Mouse (Mus musculus) lung, embryonic 14.5 days (tissue): ENCODE measurements around the gene Lgr6. TPM values are rescaled to one million over a fixed set of nuclear protein-coding genes. Genes with fewer than 3 reads are reported as not detected.

Experiments
- ATAC-seq: fragments of 200-750 bp; cut with Nextera tagmentation; 2 replicates; pipeline ENCODE4 v1.8.0; 2017; ENCODE audit warnings: mild to moderate bottlenecking, moderate TSS enrichment, moderate library complexity; ENCODE audit not compliant: insufficient read depth
- DNase-seq: peaks from one replicate; pipeline ENCODE4 v3.0.0-alpha.2; 2015
- H3K27ac ChIP-seq: fragments of 300-500 bp; sonication (generic); 2 replicates; pipeline ENCODE4 v1.5.1; 2014; ENCODE audit warnings: low read depth, mild to moderate bottlenecking, moderate library complexity
- H3K27me3 ChIP-seq: fragments of 300-500 bp; sonication (generic); 2 replicates; pipeline ENCODE4 v1.6.1; 2014; ENCODE audit warnings: low read length, control low read depth; ENCODE audit not compliant: insufficient read depth
- H3K36me3 ChIP-seq: fragments of 300-500 bp; sonication (generic); 2 replicates; pipeline ENCODE4 v1.6.1; 2014; ENCODE audit warnings: control low read depth; ENCODE audit not compliant: insufficient read depth
- H3K4me1 ChIP-seq: fragments of 300-500 bp; sonication (generic); 2 replicates; pipeline ENCODE4 v1.6.1; 2014; ENCODE audit warnings: antibody characterized with exemption, control low read depth; ENCODE audit not compliant: insufficient read depth
- H3K4me2 ChIP-seq: fragments of 300-500 bp; sonication (generic); 2 replicates; pipeline ENCODE4 v1.6.1; 2014; ENCODE audit warnings: mild to moderate bottlenecking
- H3K4me3 ChIP-seq: fragments of 300-500 bp; sonication (generic); 2 replicates; pipeline ENCODE4 v1.5.1; 2014; ENCODE audit warnings: low read depth, low read length
- H3K9ac ChIP-seq: fragments of 300-500 bp; sonication (generic); 2 replicates; pipeline ENCODE4 v1.6.1; 2014
- H3K9me3 ChIP-seq: fragments of 300-500 bp; sonication (generic); 2 replicates; pipeline ENCODE4 v1.6.1; 2016; ENCODE audit warnings: low read depth, low read length, control low read depth
- CTCF ChIP-seq: IDR thresholded peaks from 2 replicates; pipeline ENCODE4 v1.5.1; 2016; ENCODE audit warnings: antibody characterized with exemption, low read depth
- WGBS: fragments of 180-500 bp; shearing (Covaris S2); extraction: QIAGEN DNeasy Blood & Tissue Kit; methylation state at CpG from one replicate; pipeline ENCODE4 v1.1.7; 2014; 5-methylcytosine and 5-hydroxymethylcytosine counted together
- polyA plus RNA-seq: library from polyadenylated mRNA; unstranded; fragments of >200 nt; fragmentation: Nextera tagmentation; extraction: Ambion mirVana; gene quantifications from 2 replicates; pipeline ENCODE4 v1.2.1, GENCODE M21; 2014

Gene Lgr6
- 11.1 and 12.0 TPM in 2 replicates for polyA plus RNA-seq

GRCm38 (mm10) chr1:135105124-135105523, at the start of gene Lgr6:
Gene Lgr6, minus strand, starts transcription at chr1:135105276.
- Histone ChIP-seq H3K9me3 (no peaks in the 10 kb centered on the region), H3K4me2 (peak within 1 kb of the TSS; percentile 75), H3K27ac (no peak within 1 kb of the TSS), H3K36me3 (no peaks in the 10 kb centered on the region), H3K4me3 (peak within 1 kb of the TSS; percentile 49), H3K4me1 (no peaks in the 10 kb centered on the region), H3K9ac (peak within 1 kb of the TSS; percentile 37), H3K27me3 (peaks cover 49% of the 10 kb centered on the region)
- no peak for TF ChIP-seq CTCF
- under 1% methylated on average over 40 of the region's 40 CpGs for WGBS
- ATAC-seq = peak; percentile 57
- peak; percentile 60 for DNase-seq

GRCm38 (mm10) chr1:135154411-135154959, 49.4 kb upstream of the Lgr6 start:
- Histone ChIP-seq H3K36me3 (peaks cover 31% of the 10 kb centered on the region), H3K9ac (peak overlapping the region; percentile 46), H3K27me3 (no peaks in the 10 kb centered on the region), H3K4me2 (peak overlapping the region; percentile 56), H3K4me1 (no peaks in the 10 kb centered on the region), H3K9me3 (no peaks in the 10 kb centered on the region), H3K4me3 (peak overlapping the region; percentile 17; the same call in 1 of the 2 replicates), H3K27ac (peak overlapping the region; percentile 71)
- ATAC-seq = peak; percentile 74
- DNase-seq = peak; percentile 96
- 4% methylated on average over 14 of the region's 14 CpGs for WGBS
- TF ChIP-seq CTCF = peak; percentile 84

GRCm38 (mm10) chr1:135154011-135154410, 48.9 kb upstream of the Lgr6 start:
- Histone ChIP-seq H3K4me1 (no peaks in the 10 kb centered on the region), H3K27me3 (no peaks in the 10 kb centered on the region), H3K9ac (peak overlapping the region; percentile 46), H3K36me3 (peaks cover 31% of the 10 kb centered on the region), H3K4me3 (peak overlapping the region; percentile 17; the same call in 1 of the 2 replicates), H3K27ac (peak overlapping the region; percentile 71), H3K4me2 (peak overlapping the region; percentile 56), H3K9me3 (no peaks in the 10 kb centered on the region)
- ATAC-seq (peak; percentile 32), DNase-seq (no peak)
- no peak for TF ChIP-seq CTCF
- 14% methylated on average over 11 of the region's 13 CpGs for WGBS

- Histone ChIP-seq H3K9me3 (no peaks in the 10 kb centered on the region), H3K27ac (peak overlapping the region; percentile 30; the same call in 1 of the 2 replicates), H3K4me3 (no peak overlapping the region), H3K36me3 (peaks cover 7% of the 10 kb centered on the region; the same call in 1 of the 2 replicates), H3K4me2 (no peak overlapping the region), H3K4me1 (peaks cover 7% of the 10 kb centered on the region), H3K9ac (no peak overlapping the region), H3K27me3 (no peaks in the 10 kb centered on the region)
- WGBS = 60% methylated on average over 5 of the region's 5 CpGs
- TF ChIP-seq CTCF = no peak
- DNase-seq (no peak), ATAC-seq (no peak)
These were observed 43.9 kb upstream of the Lgr6 start for GRCm38 (mm10) chr1:135148996-135149395.

GRCm38 (mm10) chr1:135148476-135148875, 43.4 kb upstream of the Lgr6 start:
- Histone ChIP-seq H3K4me3 (peak overlapping the region; percentile 95; the same call in 1 of the 2 replicates), H3K27me3 (no peaks in the 10 kb centered on the region), H3K27ac (no peak overlapping the region; the same call in 1 of the 2 replicates), H3K36me3 (peaks cover 7% of the 10 kb centered on the region; the same call in 1 of the 2 replicates), H3K4me2 (peak overlapping the region; percentile 76), H3K9me3 (no peaks in the 10 kb centered on the region), H3K4me1 (peaks cover 7% of the 10 kb centered on the region), H3K9ac (no peak overlapping the region)
- WGBS = 63% methylated on average over 4 of the region's 4 CpGs
- DNase-seq (no peak), ATAC-seq (no peak)
- TF ChIP-seq CTCF = no peak

- H3K27ac ChIP-seq = no peak overlapping the region
- H3K4me3 ChIP-seq = peak overlapping the region; percentile 95
- no peaks in the 10 kb centered on the region for H3K9me3 ChIP-seq
- H3K4me1 ChIP-seq = peaks cover 7% of the 10 kb centered on the region
- H3K36me3 ChIP-seq = peaks cover 7% of the 10 kb centered on the region; the same call in 1 of the 2 replicates
- no peaks in the 10 kb centered on the region for H3K27me3 ChIP-seq
- no peak for TF ChIP-seq CTCF
- H3K4me2 ChIP-seq = peak overlapping the region; percentile 76
- DNase-seq = no peak
- peak overlapping the region; percentile 89 for H3K9ac ChIP-seq
- peak; percentile 11; the same call in 1 of the 2 replicates for ATAC-seq
- WGBS = 0% methylated on average over 7 of the region's 7 CpGs
These were observed 42.6 kb upstream of the Lgr6 start for GRCm38 (mm10) chr1:135147702-135148058.

- peaks cover 7% of the 10 kb centered on the region; the same call in 1 of the 2 replicates for H3K36me3 ChIP-seq
- peak overlapping the region; percentile 89 for H3K9ac ChIP-seq
- peak overlapping the region; percentile 90 for H3K27ac ChIP-seq
- WGBS = under 1% methylated on average over 69 of the region's 69 CpGs
- DNase-seq (peak; percentile 91), ATAC-seq (peak; percentile 74)
- peak overlapping the region; percentile 95 for H3K4me3 ChIP-seq
- no peak for TF ChIP-seq CTCF
- peak overlapping the region; percentile 76 for H3K4me2 ChIP-seq
- no peaks in the 10 kb centered on the region for H3K27me3 ChIP-seq
- no peaks in the 10 kb centered on the region for H3K9me3 ChIP-seq
- H3K4me1 ChIP-seq = peaks cover 7% of the 10 kb centered on the region
These were observed 42.0 kb upstream of the Lgr6 start for GRCm38 (mm10) chr1:135146946-135147701.
